Mouse (Mus musculus) hindbrain, embryonic 12.5 days (tissue): ENCODE data around the gene Klhdc7b. TPM values are rescaled to one million over a fixed set of nuclear protein-coding genes. Genes with fewer than 3 reads are reported as not detected.

Source experiments
- ATAC-seq: fragments of 200-750 bp; cut with Nextera tagmentation; 2 replicates; pipeline ENCODE4 v1.8.0; 2017; ENCODE audit warnings: moderate TSS enrichment; ENCODE audit not compliant: low FRiP score
- H3K27ac ChIP-seq: fragments of 300-500 bp; sonication (generic); 2 replicates; pipeline ENCODE4 v1.5.1; 2016; ENCODE audit warnings: mild to moderate bottlenecking
- H3K27me3 ChIP-seq: fragments of 300-500 bp; sonication (generic); 2 replicates; pipeline ENCODE4 v1.6.1; 2016; ENCODE audit warnings: mild to moderate bottlenecking
- H3K36me3 ChIP-seq: fragments of 300-500 bp; sonication (generic); 2 replicates; pipeline ENCODE4 v1.6.1; 2016; ENCODE audit warnings: mild to moderate bottlenecking
- H3K4me1 ChIP-seq: fragments of 300-500 bp; sonication (generic); 2 replicates; pipeline ENCODE4 v1.6.1; 2016
- H3K4me2 ChIP-seq: fragments of 300-500 bp; sonication (generic); replicated peaks from 2 replicates; pipeline ENCODE4 v1.6.1; 2016; ENCODE audit warnings: mild to moderate bottlenecking
- H3K4me3 ChIP-seq: fragments of 300-500 bp; sonication (generic); 2 replicates; pipeline ENCODE4 v1.5.1; 2016; ENCODE audit warnings: mild to moderate bottlenecking
- H3K9ac ChIP-seq: fragments of 300-500 bp; sonication (generic); 2 replicates; pipeline ENCODE4 v1.6.1; 2016; ENCODE audit warnings: mild to moderate bottlenecking, moderate library complexity
- H3K9me3 ChIP-seq: fragments of 300-500 bp; sonication (generic); replicated peaks from 2 replicates; pipeline ENCODE4 v1.6.1; 2016; ENCODE audit warnings: mild to moderate bottlenecking
- WGBS: fragments of 180-500 bp; shearing (Covaris S2); methylation state at CpG from one replicate; pipeline ENCODE4 v1.1.7; 2016; 5-methylcytosine and 5-hydroxymethylcytosine counted together
- polyA plus RNA-seq: library from polyadenylated mRNA; unstranded; fragments of >200 nt; fragmentation: Nextera tagmentation; extraction: Ambion mirVana; gene quantifications from 2 replicates; pipeline ENCODE4 v1.2.1, GENCODE M21; 2016

Klhdc7b gene
- polyA plus RNA-seq, 1 experiment from 2014 or later = not detected

DNA sequence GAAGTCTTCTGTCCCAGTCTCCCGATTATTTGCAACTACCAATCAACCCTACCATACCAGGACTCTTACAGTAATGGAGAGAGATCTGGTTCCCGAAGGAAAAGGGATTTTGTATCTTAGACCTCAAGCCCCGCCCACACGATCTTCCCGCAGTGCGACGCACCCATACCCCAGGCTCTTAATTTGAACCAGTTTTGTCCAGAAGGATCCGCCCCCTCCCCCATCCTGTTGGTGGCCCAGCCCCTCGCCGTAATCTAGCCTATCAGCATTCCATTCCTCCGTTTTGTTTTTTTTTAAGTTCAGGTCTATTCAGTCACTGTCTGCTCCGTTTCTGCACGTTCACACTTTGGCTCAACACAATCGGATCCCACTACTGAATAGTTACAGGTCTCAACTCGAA lies 28.3 kb upstream of the Klhdc7b start:
- peaks cover 31% of the 10 kb centered on the region for H3K4me1 ChIP-seq
- peak overlapping the region; percentile 79 for H3K4me3 ChIP-seq
- no peaks in the 10 kb centered on the region for H3K9me3 ChIP-seq
- H3K9ac ChIP-seq = peak overlapping the region; percentile 80
- ATAC-seq = peak; percentile 35; the same call in 1 of the 2 replicates
- H3K36me3 ChIP-seq = peaks cover 39% of the 10 kb centered on the region
- no peaks in the 10 kb centered on the region for H3K27me3 ChIP-seq
- under 1% methylated on average over 15 of the region's 15 CpGs for WGBS
- peak overlapping the region; percentile 82 for H3K27ac ChIP-seq
- peak overlapping the region; percentile 69 for H3K4me2 ChIP-seq

- Histone ChIP-seq H3K4me1 (peaks cover 30% of the 10 kb centered on the region), H3K4me2 (no peak overlapping the region), H3K36me3 (peaks cover 36% of the 10 kb centered on the region), H3K27ac (no peak overlapping the region), H3K9me3 (no peaks in the 10 kb centered on the region), H3K9ac (no peak overlapping the region), H3K27me3 (no peaks in the 10 kb centered on the region), H3K4me3 (no peak overlapping the region)
- WGBS = 88% methylated on average over 3 of the region's 3 CpGs
- ATAC-seq = no peak
Measured at GRCm38 (mm10) chr15:89358784-89359183, 25.9 kb upstream of the Klhdc7b start.

DNA sequence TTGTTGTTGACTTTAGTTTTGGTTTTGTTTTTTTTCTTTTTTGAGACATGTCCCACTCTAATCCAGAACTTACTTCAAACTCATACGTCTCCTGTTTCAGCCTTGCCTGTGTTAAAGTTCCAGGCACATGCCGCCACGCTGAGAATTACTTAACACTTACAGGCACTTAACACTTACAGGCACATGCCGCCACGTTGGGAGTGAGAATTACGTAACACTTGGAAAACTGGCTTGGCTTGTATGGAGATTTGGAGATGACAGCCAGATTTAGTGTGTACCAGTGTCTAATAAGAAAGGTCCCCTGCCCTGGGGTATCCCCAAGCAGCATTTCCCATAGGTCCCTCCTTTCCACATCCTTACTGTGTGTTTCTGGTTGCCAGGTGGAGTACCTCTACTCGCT lies 21.7 kb upstream of the Klhdc7b start:
- 94% methylated on average over 7 of the region's 7 CpGs for WGBS
- ATAC-seq = no peak

DNA sequence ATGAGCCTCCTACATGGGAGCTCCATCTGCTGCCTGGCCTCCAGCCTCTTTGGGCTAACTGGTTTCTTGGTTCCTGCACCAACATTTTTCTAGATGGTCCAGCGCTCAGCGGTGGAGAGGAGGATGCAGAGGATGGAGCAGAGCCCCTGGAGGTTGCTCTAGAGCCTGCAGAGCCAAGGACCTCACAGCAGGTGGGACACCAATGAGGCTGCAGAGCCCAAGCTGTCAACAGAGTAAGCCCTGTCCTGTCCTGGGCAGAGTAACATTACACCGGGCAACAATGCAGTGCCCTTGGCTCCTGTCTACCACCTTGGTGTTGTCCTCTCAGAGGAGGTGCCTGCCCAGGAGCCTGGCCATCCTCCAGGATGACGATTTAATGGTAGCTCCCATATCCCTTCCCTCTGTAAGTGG lies 19.6 kb upstream of the Klhdc7b start:
- ATAC-seq = no peak
- Histone ChIP-seq H3K4me1 (no peaks in the 10 kb centered on the region), H3K9ac (no peak overlapping the region), H3K4me2 (no peak overlapping the region), H3K4me3 (no peak overlapping the region), H3K36me3 (peaks cover 95% of the 10 kb centered on the region), H3K27ac (no peak overlapping the region), H3K27me3 (no peaks in the 10 kb centered on the region), H3K9me3 (no peaks in the 10 kb centered on the region)
- 90% methylated on average over 4 of the region's 4 CpGs for WGBS

More for the DNA sequence above, 21.7 kb upstream of the Klhdc7b start:
- Histone ChIP-seq H3K4me2 (no peak overlapping the region), H3K27me3 (no peaks in the 10 kb centered on the region), H3K9ac (no peak overlapping the region), H3K9me3 (no peaks in the 10 kb centered on the region), H3K27ac (no peak overlapping the region), H3K4me1 (peaks cover 3% of the 10 kb centered on the region; the same call in 1 of the 2 replicates), H3K4me3 (no peak overlapping the region), H3K36me3 (peaks cover 78% of the 10 kb centered on the region)

GRCm38 (mm10) chr15:89372068-89372467 lies 12.6 kb upstream of the Klhdc7b start:
- H3K27ac ChIP-seq = no peak overlapping the region
- peaks cover 13% of the 10 kb centered on the region for H3K4me1 ChIP-seq
- WGBS = 89% methylated on average over 13 of the region's 13 CpGs
- ATAC-seq = no peak
- H3K9me3 ChIP-seq = no peaks in the 10 kb centered on the region
- H3K9ac ChIP-seq = no peak overlapping the region
- H3K4me2 ChIP-seq = 0 out of 2 replicates have a peak overlapping the region, but pooled peaks have one; percentile 69
- no peak overlapping the region for H3K4me3 ChIP-seq
- H3K36me3 ChIP-seq = peaks cover 59% of the 10 kb centered on the region
- peaks cover 20% of the 10 kb centered on the region for H3K27me3 ChIP-seq

GRCm38 (mm10) chr15:89372536-89372935 lies 12.2 kb upstream of the Klhdc7b start:
- Histone ChIP-seq H3K4me1 (peaks cover 15% of the 10 kb centered on the region), H3K9ac (0 out of 2 replicates have a peak overlapping the region, but pooled peaks have one; percentile 73), H3K27ac (no peak overlapping the region), H3K4me3 (peak overlapping the region; percentile 63), H3K9me3 (no peaks in the 10 kb centered on the region), H3K27me3 (peaks cover 24% of the 10 kb centered on the region), H3K36me3 (peaks cover 54% of the 10 kb centered on the region), H3K4me2 (peak overlapping the region; percentile 69)
- no peak for ATAC-seq
- WGBS = 86% methylated on average over 7 of the region's 7 CpGs

- Histone ChIP-seq H3K4me2 (peak overlapping the region; percentile 69), H3K4me3 (peak overlapping the region; percentile 63), H3K27me3 (peaks cover 31% of the 10 kb centered on the region), H3K36me3 (peaks cover 47% of the 10 kb centered on the region), H3K9me3 (no peaks in the 10 kb centered on the region), H3K27ac (peak overlapping the region; percentile 95), H3K9ac (peak overlapping the region; percentile 73), H3K4me1 (peaks cover 17% of the 10 kb centered on the region)
- peak; percentile 84 for ATAC-seq
- WGBS = 2% methylated on average over 35 of the region's 35 CpGs
Measured at GRCm38 (mm10) chr15:89373027-89373761, 11.5 kb upstream of the Klhdc7b start.

DNA sequence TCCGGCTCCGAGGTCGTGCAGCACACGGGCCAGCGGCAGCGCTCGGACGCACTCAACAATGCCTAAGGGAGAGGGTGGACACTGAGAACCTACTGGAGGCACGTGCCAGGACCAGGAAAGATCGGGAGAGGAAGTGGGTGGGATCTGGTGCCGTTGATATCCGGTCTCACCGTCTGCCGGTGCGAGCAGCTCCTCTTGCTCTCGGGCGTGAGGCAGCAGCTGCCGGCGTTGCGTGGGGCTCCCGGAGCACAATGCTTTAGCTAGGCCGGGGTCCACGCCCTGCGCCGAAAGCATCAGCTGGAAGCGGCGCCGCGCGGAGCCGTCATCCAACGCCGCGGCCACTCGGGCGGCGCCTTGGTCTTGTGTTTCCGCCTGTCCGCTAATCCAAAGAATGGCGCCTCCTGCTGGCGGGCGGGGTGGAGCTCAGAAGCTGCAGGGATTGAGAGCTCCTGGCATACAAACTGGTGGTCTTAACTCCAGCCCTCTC lies 10.9 kb upstream of the Klhdc7b start, which contains the start of gene Sco2:
Gene Sco2, minus strand, starts transcription at position 85 of the 487 bp plus-strand sequence.
- peaks cover 23% of the 10 kb centered on the region for H3K4me1 ChIP-seq
- 0% methylated on average over 42 of the region's 42 CpGs for WGBS
- peak within 1 kb of the TSS; percentile 95 for H3K27ac ChIP-seq
- H3K4me3 ChIP-seq = peak within 1 kb of the TSS; percentile 63
- H3K4me2 ChIP-seq = peak within 1 kb of the TSS; percentile 69
- H3K36me3 ChIP-seq = peaks cover 41% of the 10 kb centered on the region
- peaks cover 37% of the 10 kb centered on the region for H3K27me3 ChIP-seq
- ATAC-seq = peak; percentile 80
- H3K9ac ChIP-seq = peak within 1 kb of the TSS; percentile 73
- H3K9me3 ChIP-seq = no peaks in the 10 kb centered on the region

- H3K27ac ChIP-seq = peak overlapping the region; percentile 95; the same call in 1 of the 2 replicates
Measured at GRCm38 (mm10) chr15:89374340-89374739, 10.4 kb upstream of the Klhdc7b start.

GRCm38 (mm10) chr15:89374801-89375534 lies 9.7 kb upstream of the Klhdc7b start:
- Histone ChIP-seq H3K4me2 (no peak overlapping the region), H3K27me3 (peaks cover 47% of the 10 kb centered on the region), H3K4me3 (no peak overlapping the region), H3K9me3 (no peaks in the 10 kb centered on the region), H3K27ac (no peak overlapping the region), H3K36me3 (peaks cover 30% of the 10 kb centered on the region), H3K4me1 (peaks cover 31% of the 10 kb centered on the region), H3K9ac (no peak overlapping the region)
- no peak for ATAC-seq
- 91% methylated on average over 17 of the region's 17 CpGs for WGBS

More at GRCm38 (mm10) chr15:89374340-89374739, 10.4 kb upstream of the Klhdc7b start:
- peaks cover 28% of the 10 kb centered on the region for H3K4me1 ChIP-seq
- peak overlapping the region; percentile 69 for H3K4me2 ChIP-seq
- peak overlapping the region; percentile 63 for H3K4me3 ChIP-seq
- H3K27me3 ChIP-seq = peaks cover 42% of the 10 kb centered on the region
- WGBS = 50% methylated on average over 9 of the region's 9 CpGs
- ATAC-seq = no peak
- no peaks in the 10 kb centered on the region for H3K9me3 ChIP-seq
- H3K36me3 ChIP-seq = peaks cover 36% of the 10 kb centered on the region
- peak overlapping the region; percentile 73 for H3K9ac ChIP-seq

- Histone ChIP-seq H3K4me2 (no peak overlapping the region), H3K27ac (no peak overlapping the region), H3K9ac (no peak overlapping the region), H3K9me3 (no peaks in the 10 kb centered on the region), H3K4me3 (no peak overlapping the region), H3K4me1 (peaks cover 31% of the 10 kb centered on the region), H3K36me3 (peaks cover 19% of the 10 kb centered on the region), H3K27me3 (peaks cover 55% of the 10 kb centered on the region)
- WGBS = 77% methylated on average over 7 of the region's 7 CpGs
- ATAC-seq = no peak
Measured at GRCm38 (mm10) chr15:89376040-89376439, 8.7 kb upstream of the Klhdc7b start.

DNA sequence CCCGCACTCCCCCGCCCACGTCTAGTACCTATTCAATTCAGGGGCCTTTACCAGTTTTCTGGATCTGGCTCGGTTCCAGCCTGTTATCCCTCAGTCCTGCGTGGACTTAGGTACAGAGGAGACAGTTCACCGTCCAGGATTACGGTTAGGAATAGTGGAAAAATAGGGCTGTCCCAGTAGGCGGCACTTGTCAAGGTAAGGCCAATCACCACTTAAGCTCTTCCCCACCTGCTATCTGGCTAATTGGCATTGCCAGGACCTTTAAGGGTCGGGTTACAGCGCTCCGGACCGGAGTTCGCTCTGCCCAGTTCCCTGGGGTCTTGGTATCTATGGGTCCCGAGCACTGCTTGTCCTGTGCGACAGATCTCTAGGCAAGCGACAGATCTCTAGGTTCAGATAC lies 7.8 kb upstream of the Klhdc7b start, which contains the start of gene Tymp:
Gene Tymp, minus strand, starts transcription at position 83 of the 400 bp plus-strand sequence.
- H3K4me2 ChIP-seq = no peak within 1 kb of the TSS
- H3K9me3 ChIP-seq = no peaks in the 10 kb centered on the region
- peaks cover 60% of the 10 kb centered on the region for H3K27me3 ChIP-seq
- ATAC-seq = no peak
- peaks cover 31% of the 10 kb centered on the region for H3K4me1 ChIP-seq
- no peak within 1 kb of the TSS for H3K4me3 ChIP-seq
- H3K36me3 ChIP-seq = peaks cover 10% of the 10 kb centered on the region
- no peak within 1 kb of the TSS for H3K27ac ChIP-seq
- WGBS = 20% methylated on average over 16 of the region's 16 CpGs
- no peak within 1 kb of the TSS for H3K9ac ChIP-seq
